Mouse (Mus musculus) spleen, postnatal 0 days (tissue): ENCODE results near the gene Mlh3. TPM values are rescaled to one million over a fixed set of nuclear protein-coding genes. Genes with fewer than 3 reads are reported as not detected.

Experiments used
- polyA plus RNA-seq: library from polyadenylated mRNA; unstranded; fragments of >200 nt; fragmentation: Nextera tagmentation; extraction: Ambion mirVana; gene quantifications from 2 replicates; pipeline ENCODE4 v1.2.1, GENCODE M21; 2015

Gene Mlh3
- 3.1 and 3.9 TPM in 2 replicates for polyA plus RNA-seq

DNA sequence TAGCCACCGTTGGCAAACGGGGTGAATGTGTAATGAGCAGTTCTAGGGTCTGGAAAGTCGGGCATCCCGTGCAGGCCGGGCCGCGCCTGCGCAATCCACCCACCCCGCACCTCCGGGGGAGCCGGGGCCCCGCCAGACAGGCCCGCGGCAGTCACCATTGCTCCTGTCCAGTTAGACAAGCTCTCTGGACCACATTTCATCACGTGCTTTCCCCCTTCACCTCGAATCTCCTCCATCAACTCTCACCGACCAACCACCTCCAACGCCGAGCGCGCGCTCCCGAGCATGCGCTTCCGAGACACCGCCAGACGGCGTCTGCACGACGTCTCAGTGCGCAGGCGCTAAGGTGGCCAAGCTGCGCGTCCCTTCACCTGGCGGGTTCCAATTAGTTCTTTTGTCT, at the start of gene Mlh3:
Gene Mlh3 (minus strand): TSS at position 281 of the 400 bp plus-strand sequence.

GRCm38 (mm10) chr12:85288486-85289156, 18.2 kb upstream of the Mlh3 start, which contains the start of gene Zc2hc1c:
Zc2hc1c (plus strand) TSS chr12:85288591.

DNA sequence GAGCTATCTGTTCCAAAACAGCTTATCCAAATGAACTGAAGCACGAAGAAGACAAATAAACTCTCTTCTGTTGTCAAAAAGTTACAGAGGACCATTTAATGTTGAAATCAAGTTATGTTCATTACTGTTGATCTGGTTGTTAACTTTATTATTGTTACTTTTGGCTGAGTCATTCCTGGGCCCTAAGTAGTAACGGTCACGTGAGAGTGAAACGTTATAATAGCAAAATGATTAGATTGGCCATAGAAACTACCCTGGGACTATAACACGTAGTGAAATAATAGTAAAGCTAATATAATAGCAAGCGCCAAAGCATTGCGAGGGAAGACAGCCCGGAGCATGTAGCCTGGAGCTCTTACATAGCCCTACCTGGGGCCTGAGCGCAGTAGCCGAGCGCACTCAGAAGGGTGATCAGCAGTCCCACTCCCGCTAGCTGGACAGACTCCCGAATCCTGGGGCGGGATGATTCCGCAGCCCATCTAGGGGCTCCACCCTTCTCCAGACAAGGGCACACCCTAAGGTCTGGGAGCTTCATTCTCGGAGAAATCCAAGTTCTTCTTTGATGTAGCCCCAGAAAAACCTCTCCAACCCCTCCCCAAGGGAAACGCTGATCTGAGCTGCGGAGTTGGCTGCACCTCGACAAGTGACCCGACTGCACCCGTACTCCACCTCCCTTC, 17.5 kb upstream of the Mlh3 start, which contains the start of gene Acyp1:
Gene Acyp1 (minus strand): TSS at position 630 of the 677 bp plus-strand sequence.

GRCm38 (mm10) chr12:85219236-85219904, 51.0 kb downstream of the Mlh3 start, which contains the start of gene Eif2b2:
Eif2b2 (plus strand) TSS chr12:85219481.

Other genes with a start within 250 kb of the Mlh3 start
- 4.5 and 4.8 TPM in 2 replicates for gene Prox2, start 159.8 kb downstream of the Mlh3 start, polyA plus RNA-seq
- 72.5 and 78.6 TPM in 2 replicates for gene Dlst, start 159.8 kb downstream of the Mlh3 start, polyA plus RNA-seq
- 0.41 and 0.55 TPM in 2 replicates for gene Rps6kl1, start 119.3 kb downstream of the Mlh3 start, polyA plus RNA-seq
- gene Pgf, start 92.8 kb downstream of the Mlh3 start, polyA plus RNA-seq: 1.6 and 2.3 TPM in 2 replicates
- 49.3 and 50.6 TPM in 2 replicates for gene Eif2b2, start 51.1 kb downstream of the Mlh3 start, polyA plus RNA-seq
- gene Acyp1, start 17.8 kb upstream of the Mlh3 start, polyA plus RNA-seq: 68.7 and 76.7 TPM in 2 replicates
- gene Zc2hc1c, start 18.0 kb upstream of the Mlh3 start, polyA plus RNA-seq: 1.9 and 2.2 TPM in 2 replicates
- gene Nek9, start 68.8 kb upstream of the Mlh3 start, polyA plus RNA-seq: 8.3 and 10.0 TPM in 2 replicates
- gene Tmed10, start 104.2 kb upstream of the Mlh3 start, polyA plus RNA-seq: 185 and 187 TPM in 2 replicates
- gene Fos, start 203.3 kb upstream of the Mlh3 start, polyA plus RNA-seq: 2.8 and 3.6 TPM in 2 replicates